Mouse (Mus musculus) forebrain, embryonic 13.5 days (tissue): ENCODE results near the gene Gm4559. TPM values are rescaled to one million over a fixed set of nuclear protein-coding genes. Genes with fewer than 3 reads are reported as not detected.
"Not testable (repeated sequence)": the region's sequence is repeated elsewhere in the genome, so short reads cannot be mapped to it uniquely, and the experiment has no call there.

Source experiments
- ATAC-seq: fragments of 200-750 bp; cut with Nextera tagmentation; 2 replicates; pipeline ENCODE4 v1.8.0; 2017
- H3K27ac ChIP-seq: fragments of 300-500 bp; sonication (generic); 2 replicates; pipeline ENCODE4 v1.5.1; 2015; ENCODE audit warnings: inconsistent platforms, mild to moderate bottlenecking, moderate library complexity
- H3K27me3 ChIP-seq: fragments of 300-500 bp; sonication (generic); 2 replicates; pipeline ENCODE4 v1.6.1; 2015; ENCODE audit warnings: mild to moderate bottlenecking, inconsistent platforms
- H3K36me3 ChIP-seq: fragments of 300-500 bp; sonication (generic); 2 replicates; pipeline ENCODE4 v1.6.1; 2015; ENCODE audit warnings: mild to moderate bottlenecking, inconsistent platforms; ENCODE audit not compliant: poor library complexity, severe bottlenecking
- H3K4me1 ChIP-seq: fragments of 300-500 bp; sonication (generic); 2 replicates; pipeline ENCODE4 v1.6.1; 2015; ENCODE audit warnings: inconsistent platforms
- H3K4me2 ChIP-seq: fragments of 300-500 bp; sonication (generic); 2 replicates; pipeline ENCODE4 v1.6.1; 2015; ENCODE audit warnings: inconsistent platforms, mild to moderate bottlenecking, moderate library complexity
- H3K4me3 ChIP-seq: fragments of 300-500 bp; sonication (generic); 2 replicates; pipeline ENCODE4 v1.5.1; 2015; ENCODE audit warnings: mild to moderate bottlenecking, inconsistent platforms
- H3K9ac ChIP-seq: fragments of 300-500 bp; sonication (generic); 2 replicates; pipeline ENCODE4 v1.6.1; 2015; ENCODE audit warnings: mild to moderate bottlenecking, inconsistent platforms
- H3K9me3 ChIP-seq: fragments of 300-500 bp; sonication (generic); replicated peaks from 2 replicates; pipeline ENCODE4 v1.6.1; 2016; ENCODE audit warnings: inconsistent platforms
- WGBS: fragments of 180-500 bp; shearing (Covaris S2); methylation state at CpG from one replicate; pipeline ENCODE4 v1.1.7; 2015; 5-methylcytosine and 5-hydroxymethylcytosine counted together
- polyA plus RNA-seq: library from polyadenylated mRNA; unstranded; fragments of >200 nt; fragmentation: Nextera tagmentation; extraction: Ambion mirVana; gene quantifications from 2 replicates; pipeline ENCODE4 v1.2.1, GENCODE M21; 2015

Gm4559 gene
- polyA plus RNA-seq, 1 experiment from 2014 or later: not detected

DNA sequence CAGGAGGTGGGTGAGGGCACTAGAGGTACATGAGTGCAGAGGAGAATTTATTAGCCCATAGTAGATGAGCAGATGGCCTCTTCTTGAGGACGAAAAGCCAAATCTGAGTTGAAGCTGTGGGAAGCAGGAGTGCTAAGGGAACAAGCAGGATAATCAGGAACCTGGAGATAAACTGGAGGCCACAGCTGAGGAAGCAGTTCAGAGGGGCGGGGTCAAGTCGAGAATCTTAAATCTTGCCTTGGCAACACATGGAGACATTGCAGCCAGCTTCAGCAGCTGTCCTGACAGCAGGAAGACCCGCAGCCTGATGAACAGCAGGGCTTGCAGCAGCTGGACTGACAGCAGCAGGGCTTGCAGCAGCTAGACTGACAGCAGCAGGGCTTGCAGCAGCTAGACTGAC is 21.9 kb upstream of the Gm4559 start:
- not testable (repeated sequence) for H3K27me3 ChIP-seq, H3K4me3 ChIP-seq, H3K36me3 ChIP-seq, H3K9me3 ChIP-seq, H3K27ac ChIP-seq, H3K4me1 ChIP-seq, ATAC-seq, H3K4me2 ChIP-seq, H3K9ac ChIP-seq
- 33% methylated on average over 4 of the region's 4 CpGs for WGBS

DNA sequence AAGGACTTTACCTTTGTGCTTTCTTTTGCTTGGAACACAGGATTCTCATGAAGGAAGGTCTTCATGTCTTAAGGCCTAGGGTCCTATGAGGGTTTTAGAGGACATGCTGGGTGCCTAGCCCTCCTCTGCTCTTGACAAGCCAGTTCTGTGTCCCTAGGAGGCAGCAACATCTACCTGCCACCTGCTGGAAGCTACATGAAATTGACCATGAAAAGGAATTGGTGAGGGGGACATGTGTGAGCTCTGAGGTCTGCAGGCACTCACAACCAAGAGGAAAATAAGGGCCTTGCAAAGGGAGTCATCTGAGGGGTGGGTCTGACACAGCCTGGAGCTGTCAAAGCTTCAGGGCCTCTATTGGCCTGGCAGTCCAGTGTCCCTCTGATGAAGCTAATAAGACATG is 21.3 kb upstream of the Gm4559 start:
- H3K27ac ChIP-seq: no peak overlapping the region
- no peak overlapping the region for H3K9ac ChIP-seq
- no peak for ATAC-seq
- H3K27me3 ChIP-seq: 0 out of 2 replicates have a peak, but pooled peaks cover 3% of the 10 kb centered on the region
- no peak overlapping the region for H3K4me3 ChIP-seq
- no peaks in the 10 kb centered on the region for H3K4me1 ChIP-seq
- no peak overlapping the region for H3K4me2 ChIP-seq
- no peaks in the 10 kb centered on the region for H3K36me3 ChIP-seq
- no peaks in the 10 kb centered on the region for H3K9me3 ChIP-seq

DNA sequence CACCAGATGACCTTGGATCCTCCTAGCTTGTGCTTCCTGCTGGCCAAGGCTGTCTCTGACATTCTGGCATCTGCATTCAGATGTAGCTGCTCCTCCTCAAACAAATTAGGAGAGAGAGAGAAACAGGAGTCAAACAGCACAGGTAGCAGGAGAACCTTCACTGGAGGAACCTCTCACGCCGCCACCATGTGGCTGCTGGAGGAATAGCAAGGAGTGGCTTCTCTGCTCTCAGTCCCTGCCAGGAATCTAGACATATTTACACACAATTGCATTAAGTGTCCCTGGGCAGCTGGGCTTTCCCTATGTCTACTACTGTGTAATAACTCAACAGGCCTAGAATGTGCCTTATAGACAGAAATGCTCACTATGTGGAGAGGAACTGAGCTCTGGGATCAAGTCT is 19.7 kb upstream of the Gm4559 start:
- H3K27ac ChIP-seq, H3K36me3 ChIP-seq: not testable (repeated sequence)
- 0% methylated on average over 2 of the region's 2 CpGs for WGBS

DNA sequence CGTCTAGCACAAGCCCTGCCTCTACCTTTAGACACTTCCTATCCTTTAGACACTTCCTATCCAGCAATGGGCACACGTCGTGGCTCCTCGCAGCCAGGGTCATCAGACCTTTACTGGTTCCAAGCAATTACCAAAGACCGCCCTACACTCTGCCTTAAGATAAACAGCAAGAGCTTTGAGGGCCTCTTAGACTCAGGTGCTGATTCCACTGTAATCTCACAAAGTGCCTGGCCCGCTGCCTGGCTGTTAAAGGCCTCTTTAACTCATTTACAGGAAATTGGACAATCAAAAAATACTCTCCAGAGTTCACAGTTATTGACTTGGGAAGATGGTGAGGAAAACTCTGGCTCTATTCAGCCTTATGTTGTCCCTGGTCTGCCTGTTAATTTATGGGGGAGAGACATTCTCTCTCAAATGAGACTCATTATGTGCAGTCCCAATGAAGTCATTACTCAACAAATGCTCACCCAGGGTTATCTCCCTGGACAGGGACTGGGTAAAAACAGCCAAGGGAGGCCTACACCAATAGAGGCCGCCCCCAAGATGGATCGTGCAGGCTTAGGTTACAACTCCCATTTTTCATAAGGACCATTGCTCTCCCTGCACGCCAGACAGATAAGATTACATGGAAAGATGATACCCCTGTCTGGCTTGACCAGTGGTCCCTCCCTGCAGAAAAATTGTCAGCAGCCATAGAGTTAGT is 11.9 kb upstream of the Gm4559 start:
- H3K36me3 ChIP-seq, H3K9ac ChIP-seq, H3K4me3 ChIP-seq, ATAC-seq, H3K4me2 ChIP-seq, H3K27ac ChIP-seq, H3K9me3 ChIP-seq: not testable (repeated sequence)
- peaks cover 14% of the 10 kb centered on the region; the same call in 1 of the 2 replicates for H3K4me1 ChIP-seq
- 77% methylated on average over 9 of the region's 9 CpGs for WGBS
- H3K27me3 ChIP-seq: peaks cover 16% of the 10 kb centered on the region

More for the DNA sequence above, 19.7 kb upstream of the Gm4559 start:
- not testable (repeated sequence) for H3K4me2 ChIP-seq, ATAC-seq, H3K27me3 ChIP-seq, H3K9me3 ChIP-seq, H3K4me3 ChIP-seq, H3K9ac ChIP-seq, H3K4me1 ChIP-seq

DNA sequence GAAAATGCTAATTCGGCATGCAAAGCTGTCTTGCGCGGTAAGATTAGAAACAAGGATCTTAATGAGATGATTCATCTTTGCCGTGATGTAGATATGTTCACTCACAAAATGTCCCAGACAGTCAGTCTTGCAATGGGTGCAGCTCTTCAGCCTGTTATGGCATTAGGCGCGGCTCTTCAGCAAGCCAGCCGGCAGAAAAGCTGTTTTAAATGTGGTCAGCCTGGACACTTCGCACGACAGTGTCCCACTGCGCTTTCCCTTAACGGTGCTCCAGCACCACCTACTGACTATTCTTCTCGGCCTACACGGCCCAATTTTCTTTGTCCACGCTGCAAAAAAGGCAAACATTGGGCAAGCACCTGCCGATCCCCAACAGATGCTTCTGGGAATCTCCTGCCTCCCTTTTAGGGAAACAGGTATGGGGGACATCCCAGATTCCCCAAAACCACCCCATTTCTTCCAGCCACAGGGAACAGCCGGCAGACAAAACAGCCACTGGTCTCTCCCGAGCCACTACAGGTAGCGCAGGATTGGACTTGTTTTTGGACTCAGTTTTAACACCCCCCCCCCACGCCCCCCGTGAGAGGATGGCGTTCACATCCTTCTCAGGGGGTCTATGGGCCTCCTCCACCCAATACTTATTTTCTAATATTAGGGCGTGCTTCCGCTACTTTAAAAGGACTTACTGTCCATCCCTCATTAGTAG is 11.1 kb upstream of the Gm4559 start:
- peak; percentile 79 for ATAC-seq
- peak overlapping the region; percentile 56 for H3K4me3 ChIP-seq
- peak overlapping the region; percentile 83 for H3K4me2 ChIP-seq
- H3K27me3 ChIP-seq: peaks cover 16% of the 10 kb centered on the region
- H3K9me3 ChIP-seq: no peaks in the 10 kb centered on the region
- WGBS: 18% methylated on average over 23 of the region's 23 CpGs
- H3K27ac ChIP-seq: peak overlapping the region; percentile 27; the same call in 1 of the 2 replicates
- H3K36me3 ChIP-seq: no peaks in the 10 kb centered on the region
- peaks cover 14% of the 10 kb centered on the region; the same call in 1 of the 2 replicates for H3K4me1 ChIP-seq
- peak overlapping the region; percentile 50 for H3K9ac ChIP-seq

DNA sequence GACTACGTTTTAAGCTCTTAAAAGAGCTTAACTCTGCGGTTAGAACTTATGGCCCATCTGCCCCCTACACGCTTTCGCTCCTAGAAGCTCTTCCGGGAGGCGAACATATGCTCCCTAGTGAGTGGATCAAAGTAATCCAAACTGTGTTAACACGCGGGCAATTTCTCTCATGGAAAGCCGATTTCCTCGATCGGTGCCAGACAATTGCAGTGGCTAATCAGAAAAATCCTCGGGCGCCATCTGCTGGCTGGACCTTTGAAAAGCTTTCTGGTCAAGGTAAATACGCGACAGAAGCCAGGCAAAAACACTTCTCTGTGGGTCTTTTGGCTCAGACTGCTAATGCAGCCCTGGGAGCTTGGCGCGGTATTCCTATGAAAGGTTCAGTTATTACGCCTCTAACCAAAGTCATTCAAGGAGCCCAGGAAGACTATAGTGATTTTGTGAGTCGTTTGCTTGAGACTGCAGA is 10.5 kb upstream of the Gm4559 start:
- H3K4me2 ChIP-seq: peak overlapping the region; percentile 83
- H3K27me3 ChIP-seq: peaks cover 16% of the 10 kb centered on the region
- H3K9me3 ChIP-seq: no peaks in the 10 kb centered on the region
- peaks cover 14% of the 10 kb centered on the region; the same call in 1 of the 2 replicates for H3K4me1 ChIP-seq
- peak overlapping the region; percentile 72 for H3K27ac ChIP-seq
- peak overlapping the region; percentile 66 for H3K9ac ChIP-seq
- H3K4me3 ChIP-seq: peak overlapping the region; percentile 56
- WGBS: under 1% methylated on average over 19 of the region's 19 CpGs
- no peaks in the 10 kb centered on the region for H3K36me3 ChIP-seq
- peak; percentile 81 for ATAC-seq

DNA sequence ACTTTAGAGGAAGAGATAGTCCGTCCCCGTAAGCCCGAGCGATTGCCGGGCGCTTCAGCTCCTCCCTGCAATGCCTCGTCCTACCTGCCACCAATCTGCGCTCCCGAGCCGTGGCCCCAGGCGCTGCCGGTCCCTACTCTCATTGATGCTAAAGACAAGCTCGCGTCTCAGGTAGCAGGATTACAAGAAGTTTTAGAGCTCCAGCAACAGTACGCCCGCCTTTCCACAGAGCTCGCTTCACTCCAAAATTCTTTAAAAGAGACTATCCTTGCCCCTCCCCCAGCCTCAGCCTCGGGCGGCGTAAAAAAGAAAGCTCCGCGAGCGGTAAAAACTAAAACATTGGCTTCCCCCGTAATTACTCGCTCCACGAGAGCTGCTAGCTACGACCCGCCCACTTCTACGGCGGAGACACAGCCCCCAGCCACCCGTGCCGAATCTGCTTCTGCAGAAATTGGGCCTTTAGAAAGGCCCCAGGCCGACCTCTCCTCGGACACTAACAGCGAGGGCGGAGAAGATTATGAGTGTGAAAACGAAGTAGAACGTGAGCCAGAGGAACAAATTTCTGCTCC is 9.9 kb upstream of the Gm4559 start:
- H3K4me3 ChIP-seq: peak overlapping the region; percentile 56
- H3K27me3 ChIP-seq: peaks cover 16% of the 10 kb centered on the region
- no peaks in the 10 kb centered on the region for H3K36me3 ChIP-seq
- peak overlapping the region; percentile 66 for H3K9ac ChIP-seq
- peaks cover 14% of the 10 kb centered on the region; the same call in 1 of the 2 replicates for H3K4me1 ChIP-seq
- H3K9me3 ChIP-seq: no peaks in the 10 kb centered on the region
- under 1% methylated on average over 38 of the region's 38 CpGs for WGBS
- peak overlapping the region; percentile 72 for H3K27ac ChIP-seq
- ATAC-seq: peak; percentile 80
- H3K4me2 ChIP-seq: peak overlapping the region; percentile 83

DNA sequence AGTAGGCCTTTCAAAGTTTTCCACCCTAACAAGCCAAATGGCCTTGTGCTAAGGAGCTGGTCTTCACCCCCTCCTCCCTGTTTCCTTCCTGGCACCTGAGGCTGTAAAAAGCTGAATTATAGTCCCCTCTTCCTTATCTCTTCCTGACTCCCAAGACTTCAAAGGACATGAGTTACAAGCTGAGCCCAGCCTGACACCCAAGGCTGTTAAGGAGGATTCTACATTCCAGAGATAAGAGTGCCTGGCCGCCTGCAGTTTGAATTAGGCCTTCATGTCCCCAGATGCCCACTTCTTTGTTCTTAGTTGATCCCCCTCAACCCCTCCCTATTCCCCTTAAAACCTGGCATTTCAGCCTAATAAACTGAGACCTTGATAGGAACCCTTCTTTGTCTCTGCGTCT is 8.7 kb upstream of the Gm4559 start:
- peaks cover 14% of the 10 kb centered on the region; the same call in 1 of the 2 replicates for H3K4me1 ChIP-seq
- H3K4me2 ChIP-seq, H3K9ac ChIP-seq, H3K36me3 ChIP-seq, H3K4me3 ChIP-seq, H3K9me3 ChIP-seq, H3K27ac ChIP-seq, ATAC-seq: not testable (repeated sequence)
- 21% methylated on average over 2 of the region's 2 CpGs for WGBS
- peaks cover 16% of the 10 kb centered on the region for H3K27me3 ChIP-seq

DNA sequence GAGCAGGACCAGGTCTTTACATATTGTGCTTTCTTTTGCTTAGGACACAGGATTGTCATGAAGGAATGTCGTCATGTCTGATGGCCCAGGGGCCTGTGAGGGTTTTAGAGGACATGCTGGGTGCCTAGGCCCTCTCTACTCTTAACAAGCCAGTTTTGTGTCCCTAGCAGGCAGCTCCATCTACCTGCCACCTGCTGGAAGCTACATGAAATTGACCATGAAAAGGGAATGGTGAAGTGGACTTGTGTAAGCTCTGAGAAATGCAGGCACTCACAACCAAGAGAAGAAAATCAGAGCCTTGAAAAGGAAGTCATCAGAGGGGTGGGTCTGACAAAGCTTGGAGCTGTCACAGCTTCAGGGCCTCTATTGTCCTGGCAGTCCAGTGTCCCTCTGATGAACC is 5.1 kb upstream of the Gm4559 start:
- WGBS: 79% methylated on average over 1 of the region's 1 CpGs
- not testable (repeated sequence) for H3K9me3 ChIP-seq, H3K4me2 ChIP-seq, H3K4me3 ChIP-seq, ATAC-seq, H3K9ac ChIP-seq, H3K36me3 ChIP-seq, H3K27ac ChIP-seq, H3K4me1 ChIP-seq
- H3K27me3 ChIP-seq: peaks cover 16% of the 10 kb centered on the region

DNA sequence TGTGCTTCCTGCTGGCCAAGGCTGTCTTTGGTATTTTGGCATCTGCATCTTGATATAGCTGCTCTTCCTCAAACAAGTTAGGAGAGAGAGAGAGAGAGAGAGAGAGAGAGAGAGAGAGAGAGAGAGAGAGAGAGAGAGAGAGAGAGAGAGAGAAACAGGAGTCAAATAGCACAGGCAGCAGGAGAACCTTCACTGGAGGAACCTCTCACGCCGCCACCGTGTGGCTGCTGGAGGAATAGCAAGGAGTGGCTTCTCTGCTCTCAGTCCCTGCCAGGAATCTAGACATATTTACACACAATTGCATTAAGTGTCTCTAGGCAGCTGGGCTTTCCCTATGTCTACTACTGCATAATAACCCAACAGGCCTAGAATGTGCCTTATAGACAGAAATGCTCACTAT is 4.0 kb upstream of the Gm4559 start:
- WGBS: 2% methylated on average over 3 of the region's 3 CpGs
- peaks cover 14% of the 10 kb centered on the region for H3K27me3 ChIP-seq

DNA sequence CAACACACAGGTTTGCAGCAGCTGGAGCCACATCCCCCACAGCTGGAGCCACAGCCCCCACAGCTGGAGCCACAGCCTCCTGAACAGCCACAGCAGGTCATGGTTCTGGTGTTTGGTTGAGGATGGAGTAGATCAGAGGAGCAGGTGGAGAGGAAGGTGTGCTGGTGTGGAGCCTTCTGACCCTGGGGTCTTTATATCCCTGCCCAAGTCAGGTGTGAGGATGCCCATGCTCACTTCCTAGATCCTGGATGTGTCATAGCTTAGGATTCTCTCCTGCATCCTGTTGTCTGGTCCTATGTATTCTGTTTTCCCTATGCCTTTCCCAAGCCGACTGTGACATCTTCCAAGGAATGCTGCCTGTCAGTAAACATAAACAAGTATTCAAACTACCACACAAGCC is 15.9 kb downstream of the Gm4559 start, which contains the start of gene Gm2431:
Gene Gm2431 (minus strand): TSS at position 101 of the 400 bp plus-strand sequence.
- not testable (repeated sequence) for H3K9me3 ChIP-seq, H3K4me2 ChIP-seq, H3K4me1 ChIP-seq, H3K27ac ChIP-seq, ATAC-seq, H3K4me3 ChIP-seq, H3K36me3 ChIP-seq, H3K9ac ChIP-seq
- 0 out of 2 replicates have a peak, but pooled peaks cover 12% of the 10 kb centered on the region for H3K27me3 ChIP-seq
- 74% methylated on average over 1 of the region's 1 CpGs for WGBS

More for the DNA sequence above, 4.0 kb upstream of the Gm4559 start:
- ATAC-seq: 0 out of 2 replicates have a peak, but pooled peaks have one; percentile 38
- not testable (repeated sequence) for H3K9ac ChIP-seq, H3K4me2 ChIP-seq, H3K36me3 ChIP-seq, H3K9me3 ChIP-seq, H3K4me3 ChIP-seq, H3K4me1 ChIP-seq, H3K27ac ChIP-seq

DNA sequence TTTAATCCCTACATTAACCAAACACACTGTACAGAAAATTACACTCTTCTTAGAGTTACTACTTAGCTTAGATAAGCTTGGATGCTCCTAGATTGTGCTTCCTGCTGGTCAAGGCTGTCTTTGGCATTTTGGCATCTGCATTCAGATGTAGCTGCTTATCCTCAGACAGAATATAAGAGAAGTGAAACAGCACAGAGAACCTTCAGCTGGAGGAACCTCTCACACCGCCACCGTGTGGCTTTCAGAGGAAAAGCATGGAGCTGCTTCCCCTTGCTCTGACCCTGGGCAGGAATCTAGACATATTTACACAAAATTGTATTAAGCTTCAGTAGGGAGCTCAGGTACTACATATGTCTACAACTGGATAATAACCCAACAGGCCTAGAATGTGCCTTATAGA is 18.6 kb downstream of the Gm4559 start:
- H3K4me3 ChIP-seq: no peak overlapping the region
- H3K27ac ChIP-seq: no peak overlapping the region
- no peaks in the 10 kb centered on the region for H3K9me3 ChIP-seq
- H3K9ac ChIP-seq: no peak overlapping the region
- H3K4me2 ChIP-seq: no peak overlapping the region
- 1% methylated on average over 2 of the region's 2 CpGs for WGBS
- H3K27me3 ChIP-seq: peaks cover 19% of the 10 kb centered on the region
- no peaks in the 10 kb centered on the region for H3K36me3 ChIP-seq
- no peaks in the 10 kb centered on the region for H3K4me1 ChIP-seq
- ATAC-seq: no peak
